Mouse (Mus musculus): ENCODE results near the gene Col8a1.

Gene Col8a1

GRCm38 (mm10) chr16:57754526-57755125 lies at the start of gene Col8a1:
Gene Col8a1 (minus strand): TSS chr16:57754737.
- POLR2A ChIA-PET: interaction anchor here in 1 of 4 experiments (0.6 kb wide), 1 partner anchor 89 kb away, joined by 10 read pairs; no protein-coding TSS in a partner anchor
- CTCF ChIA-PET: interaction anchor here in 1 of 4 experiments (0.8 kb wide), 1 partner anchor 287 kb away, joined by 4 read pairs; no protein-coding TSS in a partner anchor

- ChIA-PET POLR2A (no interaction called here), CTCF (no interaction called here)
Observed at GRCm38 (mm10) chr16:57801886-57802285, 47.3 kb upstream of the Col8a1 start.

GRCm38 (mm10) chr16:57796321-57796720 lies 41.8 kb upstream of the Col8a1 start:
- POLR2A ChIA-PET: no interaction called here
- CTCF ChIA-PET: interaction anchor here in 1 of 4 experiments (0.6 kb wide), 1 partner anchor 297 kb away, joined by 3 read pairs; no protein-coding TSS in a partner anchor

- CTCF ChIA-PET: no interaction called here
- POLR2A ChIA-PET: interaction anchor here in 1 of 4 experiments (0.7 kb wide), 1 partner anchor 649 kb away, joined by 3 read pairs; no protein-coding TSS in a partner anchor
Observed at GRCm38 (mm10) chr16:57779011-57779410, 24.5 kb upstream of the Col8a1 start.

DNA sequence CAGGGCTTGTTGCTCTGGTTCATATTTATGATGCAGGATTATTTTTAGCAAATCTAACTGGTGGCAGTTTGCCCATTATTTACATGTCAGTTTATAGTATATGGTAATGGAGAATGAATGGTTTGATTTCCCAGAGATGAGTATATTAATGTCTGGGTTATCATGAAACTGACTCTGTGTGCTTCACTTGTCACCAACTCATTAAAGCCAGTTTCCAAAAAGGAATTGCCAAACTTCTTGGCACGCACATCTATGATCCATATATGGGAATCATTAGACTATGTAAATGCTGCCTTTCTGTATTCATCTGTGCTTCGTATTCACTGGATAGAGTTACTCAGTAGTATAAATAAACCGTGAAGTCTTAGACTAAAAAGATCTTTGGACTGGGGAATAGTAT lies 11.1 kb upstream of the Col8a1 start:
- POLR2A ChIA-PET: no interaction called here
- CTCF ChIA-PET: no interaction called here

- ChIA-PET POLR2A (no interaction called here), CTCF (no interaction called here)
Observed at GRCm38 (mm10) chr16:57759862-57760261, 5.3 kb upstream of the Col8a1 start.

DNA sequence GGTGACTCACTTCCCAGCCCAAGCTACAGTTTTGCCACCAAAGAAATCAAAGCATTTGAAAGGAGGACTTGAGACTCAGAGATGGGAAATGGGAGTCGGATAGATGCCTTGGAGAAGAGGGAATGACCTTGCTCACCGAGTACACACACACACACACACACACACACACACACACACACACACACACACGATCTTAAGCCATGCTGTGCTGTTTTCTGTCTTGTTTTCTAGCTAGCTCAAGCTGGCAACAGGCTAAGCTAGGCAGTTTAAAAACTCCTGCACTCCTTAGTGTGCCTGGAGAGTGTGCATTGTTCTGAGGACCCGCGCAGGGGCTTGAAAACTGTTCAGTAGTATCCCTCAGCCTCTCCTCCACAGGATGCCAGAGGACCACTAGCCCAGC lies 1.2 kb upstream of the Col8a1 start:
- ChIA-PET POLR2A (no interaction called here), CTCF (no interaction called here)

DNA sequence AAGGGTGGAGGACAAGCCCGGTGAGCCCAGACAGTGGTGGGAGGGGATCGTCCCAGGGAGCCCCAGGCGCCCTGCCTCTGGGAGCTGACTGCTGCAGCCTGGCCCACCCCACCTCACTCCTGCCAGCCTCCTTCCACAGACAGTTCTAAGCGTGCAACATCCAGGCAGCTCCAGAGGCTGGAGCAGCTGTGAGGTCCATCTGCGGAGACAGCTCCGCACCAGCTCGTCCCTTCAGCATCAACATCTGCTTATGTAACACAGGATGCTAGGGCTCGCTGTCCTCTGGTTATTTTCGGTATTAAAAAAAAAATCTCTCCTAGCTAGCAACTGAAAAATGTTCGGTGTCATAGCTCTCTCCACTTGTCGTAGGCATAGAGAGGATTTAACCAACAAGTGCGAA lies 704 bp upstream of the Col8a1 start:
- ChIA-PET CTCF (no interaction called here), POLR2A (no interaction called here)

DNA sequence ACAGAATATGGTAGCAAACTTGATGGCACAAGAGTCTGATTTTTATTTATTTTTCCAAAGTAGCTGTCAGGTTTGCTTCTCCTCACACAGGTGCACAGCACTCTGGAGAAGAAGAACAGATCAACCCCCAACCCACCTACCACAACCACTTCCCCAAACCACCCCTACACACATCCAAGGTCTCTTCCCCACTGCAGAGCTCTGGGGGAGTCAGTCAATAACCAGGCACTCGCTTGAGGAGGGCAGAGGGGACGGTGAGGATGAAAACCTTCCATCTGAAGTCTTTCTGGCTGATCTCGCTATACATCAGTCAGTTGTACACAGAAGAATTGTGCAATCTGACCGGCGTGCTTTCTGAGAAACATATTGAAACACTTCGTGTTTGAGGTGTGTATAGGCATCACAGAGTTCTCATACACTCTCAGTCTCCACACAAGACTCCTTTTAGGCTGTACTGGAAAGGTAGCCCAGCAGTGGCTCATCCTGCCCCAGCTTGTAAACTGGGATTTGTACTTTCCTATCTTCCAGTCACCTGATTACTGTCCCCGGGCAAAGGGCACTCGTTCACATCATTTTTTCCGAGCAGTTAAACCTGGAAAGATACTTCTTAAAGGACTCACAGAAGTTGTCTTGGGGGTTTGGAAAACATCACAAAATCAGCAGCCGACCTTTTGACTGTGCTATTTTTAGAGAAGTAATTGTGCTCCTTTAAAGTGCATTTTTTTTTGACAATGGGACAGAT lies 827 bp downstream of the Col8a1 start:
- CTCF ChIA-PET: interaction anchor here in 1 of 4 experiments (0.8 kb wide), 1 partner anchor 288 kb away, joined by 4 read pairs; no protein-coding TSS in a partner anchor
- POLR2A ChIA-PET: interaction anchor here in 1 of 4 experiments (0.6 kb wide), 1 partner anchor 88 kb away, joined by 10 read pairs; no protein-coding TSS in a partner anchor

DNA sequence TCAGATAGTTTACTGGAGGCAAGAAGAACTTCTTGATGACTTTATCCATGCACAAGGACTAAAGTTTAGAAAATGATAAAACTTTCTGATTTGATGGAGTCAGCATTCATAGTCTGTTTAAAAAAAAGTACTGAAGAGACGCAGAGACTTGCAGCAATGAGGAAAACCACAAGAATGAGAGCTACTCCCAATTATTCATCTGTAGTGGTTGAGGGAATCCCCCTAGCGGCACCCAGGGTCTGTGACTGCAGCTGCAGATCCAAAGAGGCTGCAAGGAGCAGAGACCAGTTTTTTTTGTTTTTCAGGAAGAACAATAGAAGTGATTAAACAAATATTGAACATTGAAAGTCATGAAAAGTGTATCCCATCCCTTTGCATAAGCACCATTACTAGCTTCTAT lies 4.0 kb downstream of the Col8a1 start:
- POLR2A ChIA-PET: interaction anchor here in 3 of 4 experiments (0.6 to 0.9 kb wide), 4 partner anchors 91 to 1844 kb away, joined by 4 to 12 read pairs (median 8); no protein-coding TSS in a partner anchor
- CTCF ChIA-PET: no interaction called here

DNA sequence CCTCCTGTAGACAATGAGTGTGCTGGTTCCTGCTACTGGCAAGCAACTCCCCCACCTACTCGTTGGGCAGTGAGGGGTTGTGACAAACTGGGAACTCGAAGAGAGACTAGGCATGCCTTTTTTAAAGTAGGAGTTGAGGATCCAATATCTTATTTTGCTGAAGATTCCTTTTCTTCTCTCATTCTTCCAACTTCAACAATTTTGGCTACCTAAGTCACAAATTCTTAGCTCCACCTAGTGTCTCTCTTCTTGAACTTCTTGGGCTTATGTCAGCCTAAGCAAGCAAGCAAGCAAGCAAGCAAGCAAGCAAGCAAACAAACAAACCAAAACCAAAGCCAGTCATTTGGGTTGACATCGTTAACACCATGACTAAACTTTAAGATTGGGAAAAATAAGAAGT lies 6.4 kb downstream of the Col8a1 start:
- ChIA-PET CTCF (interaction anchor here in 1 of 4 experiments (0.6 kb wide), 1 partner anchor 1104 kb away, joined by 8 read pairs; no protein-coding TSS in a partner anchor), POLR2A (interaction anchor here in 1 of 4 experiments (0.6 kb wide), 1 partner anchor 16 kb away, joined by 3 read pairs; no protein-coding TSS in a partner anchor)

DNA sequence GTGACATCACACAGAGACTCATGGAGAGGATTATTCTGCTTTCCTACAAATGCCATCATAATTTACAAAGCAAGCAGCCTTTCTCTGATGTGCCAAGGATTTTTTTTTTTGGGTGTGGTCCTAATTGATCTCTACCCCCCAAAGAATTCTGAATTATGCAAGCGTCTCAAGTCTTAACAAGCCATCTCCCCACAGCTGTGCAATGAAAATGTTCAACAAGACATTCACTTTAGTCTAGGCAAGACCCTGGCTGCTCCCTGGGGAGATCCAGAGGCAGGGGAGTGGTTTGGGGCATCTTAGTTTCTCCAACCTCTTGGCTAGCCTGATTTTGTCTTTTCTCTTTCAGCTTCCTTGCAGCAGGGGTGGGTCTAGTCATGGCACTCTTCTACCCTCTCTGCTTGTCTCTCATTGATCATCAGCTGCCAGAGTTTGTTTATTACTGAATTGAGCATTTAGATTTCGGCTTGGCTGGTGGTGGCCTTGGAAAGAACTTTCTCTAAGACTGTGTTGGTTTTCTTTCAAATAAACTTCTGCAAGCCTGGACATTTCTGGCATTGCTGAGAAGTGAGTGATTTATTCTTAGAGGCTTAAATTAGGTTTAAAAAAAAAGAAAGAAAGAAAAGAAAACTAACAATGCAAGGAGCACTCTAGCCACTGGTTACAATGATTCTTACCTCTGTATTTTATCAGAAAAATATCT lies 7.0 kb downstream of the Col8a1 start:
- ChIA-PET POLR2A (no interaction called here), CTCF (no interaction called here)

GRCm38 (mm10) chr16:57740169-57740568 lies 14.4 kb downstream of the Col8a1 start:
- ChIA-PET CTCF (no interaction called here), POLR2A (no interaction called here)

DNA sequence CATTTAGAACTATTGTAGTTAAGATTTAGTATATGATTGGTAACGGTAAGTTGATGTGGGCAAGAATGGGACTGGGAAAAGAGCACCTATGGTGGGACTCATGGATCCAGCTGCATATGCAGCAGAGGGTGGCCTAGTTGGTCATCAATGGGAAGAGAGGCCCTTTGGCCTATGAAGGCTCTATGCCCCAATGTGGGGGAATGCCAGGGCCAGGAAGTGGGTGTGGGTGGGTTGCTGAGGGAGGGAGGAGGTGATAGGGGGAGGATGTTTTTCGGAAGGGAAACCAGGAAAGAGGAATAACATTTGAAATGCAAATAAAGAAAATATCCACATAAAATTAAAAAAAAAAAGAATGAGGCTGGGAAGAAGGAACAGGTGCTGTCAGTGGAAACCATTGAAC lies 19.6 kb downstream of the Col8a1 start:
- ChIA-PET CTCF (no interaction called here), POLR2A (no interaction called here)

DNA sequence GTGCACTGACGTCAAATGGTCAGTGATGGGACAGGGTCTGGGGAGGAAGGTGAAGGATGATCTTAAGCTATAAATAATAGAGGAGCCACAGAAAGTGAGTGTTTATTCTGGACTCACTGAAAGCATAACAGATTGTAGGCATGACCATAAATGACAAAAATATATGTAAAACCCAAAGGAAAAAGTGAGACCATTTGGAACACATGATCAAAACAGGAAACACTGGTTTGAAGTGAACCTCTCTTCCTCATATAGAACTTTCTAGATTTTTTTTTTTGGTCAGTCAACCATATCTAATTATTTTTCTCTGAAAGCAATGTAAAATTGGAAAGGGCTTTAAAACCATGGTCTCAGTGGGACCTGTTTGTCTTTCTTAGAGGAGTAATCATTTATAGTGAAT lies 21.0 kb downstream of the Col8a1 start:
- ChIA-PET POLR2A (no interaction called here), CTCF (no interaction called here)

- ChIA-PET CTCF (no interaction called here), POLR2A (no interaction called here)
Observed at GRCm38 (mm10) chr16:57733139-57733538, 21.4 kb downstream of the Col8a1 start.

- ChIA-PET CTCF (no interaction called here), POLR2A (no interaction called here)
Observed at GRCm38 (mm10) chr16:57724978-57725377, 29.6 kb downstream of the Col8a1 start.

DNA sequence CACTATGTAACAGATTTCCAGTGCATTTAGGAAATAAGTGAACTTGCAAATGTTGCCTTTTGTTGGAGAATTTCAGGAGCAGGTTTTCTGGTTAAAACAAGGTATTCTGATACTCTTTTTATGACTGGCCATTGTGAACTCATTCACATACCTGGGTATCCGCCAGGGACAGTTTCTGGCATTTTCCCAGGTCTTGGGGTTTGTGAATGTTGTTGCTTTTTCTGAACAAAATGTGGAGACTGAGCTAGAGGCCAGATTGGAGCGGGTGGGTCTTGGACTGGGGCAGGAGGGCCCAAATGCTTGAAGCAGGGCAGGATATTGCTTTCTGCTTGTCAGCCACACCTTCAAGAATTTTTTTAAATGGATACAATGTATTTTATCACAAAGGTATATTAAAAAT lies 35.6 kb downstream of the Col8a1 start:
- CTCF ChIA-PET: no interaction called here

DNA sequence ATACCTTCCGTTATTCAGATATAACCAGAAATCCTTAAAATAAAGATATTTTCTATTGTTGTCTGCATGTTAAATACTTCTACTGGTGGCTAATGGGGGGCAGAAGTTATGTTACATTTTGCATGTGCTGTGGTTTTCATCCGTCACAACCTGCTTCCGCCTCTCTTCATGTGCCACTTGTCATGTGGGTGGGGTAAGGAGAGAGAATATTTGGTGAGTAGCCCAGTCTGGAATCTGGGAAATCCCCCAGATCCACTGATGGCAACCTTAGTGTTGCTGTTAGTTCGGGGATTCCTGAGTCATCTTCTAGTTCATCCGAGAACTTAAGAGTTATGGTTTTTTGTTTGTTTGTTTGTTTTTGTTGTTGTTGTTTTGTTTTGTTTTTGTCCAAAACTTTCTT lies 55.8 kb downstream of the Col8a1 start:
- CTCF ChIA-PET: no interaction called here
- POLR2A ChIA-PET: no interaction called here

More for the DNA sequence above, 35.6 kb downstream of the Col8a1 start:
- POLR2A ChIA-PET: no interaction called here

DNA sequence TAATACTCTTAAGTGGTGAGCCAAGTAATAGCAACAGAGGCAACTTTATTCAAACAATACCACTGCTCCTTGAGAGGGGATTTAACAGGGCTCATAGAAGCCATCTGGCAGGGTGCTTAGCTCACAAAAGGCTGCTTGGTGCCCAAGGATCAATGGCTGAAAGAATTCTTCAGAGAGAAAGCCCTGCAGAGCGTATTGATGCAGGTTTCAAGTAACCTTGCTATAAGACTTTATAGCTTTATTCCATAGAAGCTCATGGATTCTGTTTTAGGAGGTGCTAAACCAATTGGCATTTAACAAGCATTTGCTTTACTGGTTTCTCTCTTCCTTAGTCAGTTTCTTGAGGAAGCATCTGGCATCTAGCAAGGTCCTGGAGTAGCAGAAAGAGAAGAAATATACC lies 59.8 kb downstream of the Col8a1 start:
- ChIA-PET POLR2A (interaction anchor here in 1 of 4 experiments (0.6 kb wide), 1 partner anchor 1819 kb away, joined by 3 read pairs; no protein-coding TSS in a partner anchor), CTCF (no interaction called here)
